Mouse (Mus musculus) mouse trophoblast stem cell (cell line): ENCODE results near the gene Olfr904.
"Not testable (repeated sequence)": the region's sequence is repeated elsewhere in the genome, so short reads cannot be mapped to it uniquely, and the experiment has no call there.

ENCODE experiments used
- in situ Hi-C, 2 experiments: fragments of 300-500 bp; cut with MseI, MboI; formaldehyde crosslinking; loops; 2 replicates in 1 of 2; 3 replicates in 1 of 2; pipeline ENCODE4 v1.15.1; 2025

Gene Olfr904

GRCm38 (mm10) chr9:38462844-38463243, at the start of gene Olfr904:
TSS of gene Olfr904 (plus strand) at chr9:38463144.
- in situ Hi-C loops = no loop called here

DNA sequence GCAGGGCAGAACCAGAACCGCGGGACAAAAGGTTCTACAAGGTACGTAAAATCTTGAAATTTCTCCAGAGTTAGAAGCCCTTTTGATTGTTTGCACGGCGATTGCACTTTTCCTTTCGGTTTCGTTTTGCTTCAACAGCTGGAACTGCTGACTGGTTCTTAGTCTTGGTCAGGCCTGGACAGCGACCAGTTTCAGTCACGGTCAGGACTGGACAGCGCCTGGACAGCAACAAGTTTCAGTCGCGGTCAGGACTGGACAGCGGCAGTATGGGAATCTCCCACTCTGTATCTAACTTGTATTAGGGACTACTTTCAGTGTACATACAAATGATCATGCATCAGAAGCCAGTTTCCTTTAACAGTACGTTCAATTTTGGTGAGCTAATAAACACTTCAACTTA, 49.4 kb upstream of the Olfr904 start:
- in situ Hi-C loops = not testable (repeated sequence)

DNA sequence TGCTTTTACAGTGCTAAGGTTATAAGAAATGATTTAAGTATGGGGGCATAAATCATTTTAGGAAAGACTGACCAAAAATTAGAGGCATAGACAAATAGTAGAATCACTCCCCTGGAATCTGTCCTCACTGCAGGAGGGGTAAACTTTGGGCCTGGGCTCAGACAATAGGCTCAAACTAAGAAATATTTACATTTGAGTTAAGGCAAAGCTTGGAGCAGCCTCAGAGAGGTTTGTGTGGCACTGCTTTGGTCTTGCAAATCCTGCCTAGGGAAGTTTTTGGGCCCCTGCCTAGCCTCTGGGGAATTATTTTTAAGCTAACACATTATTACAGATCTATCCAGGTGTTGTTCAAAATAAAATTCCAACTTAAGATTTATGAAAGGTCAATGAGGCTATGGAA, 39.1 kb upstream of the Olfr904 start:
- in situ Hi-C loops = no loop called here

- in situ Hi-C loops = no loop called here
Measured at GRCm38 (mm10) chr9:38427026-38427425, 35.9 kb upstream of the Olfr904 start.

DNA sequence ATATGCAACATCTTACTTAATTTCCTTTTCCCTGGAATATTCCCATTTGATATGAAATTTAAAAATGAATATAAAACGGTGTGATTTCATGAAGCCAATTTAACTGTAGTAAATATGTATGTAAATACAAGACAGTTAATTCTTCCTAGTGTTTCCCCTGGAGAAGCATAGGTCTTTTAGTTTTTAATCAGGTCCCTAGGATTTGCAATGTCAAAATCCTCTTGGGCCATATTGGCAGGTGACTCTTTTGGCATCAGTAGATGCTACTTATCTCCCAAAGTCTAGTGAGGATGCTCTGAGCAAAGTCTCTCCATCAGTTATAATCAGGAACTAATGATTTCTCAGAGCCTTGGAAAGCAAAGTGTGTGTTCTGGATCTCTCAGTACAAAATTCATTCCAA, 33.8 kb upstream of the Olfr904 start, which contains the start of gene Olfr901:
TSS of gene Olfr901 (plus strand) at position 301 of the 400 bp plus-strand sequence.
- in situ Hi-C loops = no loop called here

DNA sequence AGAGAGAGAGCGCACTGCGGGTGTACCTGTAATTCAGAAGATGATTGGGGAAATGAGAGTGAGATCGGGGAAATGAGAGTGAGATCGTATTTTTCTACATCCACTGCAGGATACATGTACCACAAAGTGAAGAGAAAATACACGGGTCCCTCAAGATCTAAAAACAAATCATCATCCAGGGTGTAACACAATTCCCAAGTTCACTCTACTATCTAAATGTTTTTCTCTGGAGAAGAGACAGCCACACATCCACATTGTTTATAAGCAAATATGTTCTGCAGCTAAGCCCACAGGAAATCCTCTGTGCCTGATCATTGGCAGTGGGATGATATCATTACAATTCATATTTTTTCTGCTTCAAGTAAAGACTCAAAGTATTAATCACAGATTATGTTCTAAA, 15.6 kb upstream of the Olfr904 start, which contains the start of gene Olfr902:
TSS of gene Olfr902 (plus strand) at position 301 of the 400 bp plus-strand sequence.
- in situ Hi-C loops = no loop called here

- in situ Hi-C loops = no loop called here
Measured at GRCm38 (mm10) chr9:38470807-38471206, 7.9 kb downstream of the Olfr904 start, which contains the start of gene Olfr905. TSS of gene Olfr905 (plus strand) at chr9:38471107.

- in situ Hi-C loops = no loop called here
Measured at GRCm38 (mm10) chr9:38486785-38487184, 23.8 kb downstream of the Olfr904 start, which contains the start of gene Olfr906. TSS of gene Olfr906 (plus strand) at chr9:38487085.

DNA sequence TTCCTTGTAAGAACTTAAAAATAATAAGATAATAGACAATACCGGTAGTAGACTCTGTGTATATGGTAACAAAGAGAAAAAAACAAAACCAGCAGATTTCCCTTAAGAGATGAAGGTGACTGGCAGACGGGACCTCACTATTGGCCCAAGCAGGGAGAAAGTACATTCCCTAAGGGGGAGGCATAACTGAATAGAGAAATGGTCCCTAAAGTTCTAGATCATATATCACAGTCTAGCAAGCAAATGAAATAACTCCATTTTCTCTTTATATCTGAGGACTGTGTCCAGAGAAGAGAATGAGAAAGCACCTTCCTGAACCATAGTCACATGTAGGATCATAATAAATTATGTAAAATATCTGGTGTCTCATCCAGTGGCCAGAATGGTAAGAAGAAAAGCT, 32.6 kb downstream of the Olfr904 start, which contains the start of gene Olfr907:
TSS of gene Olfr907 (plus strand) at position 301 of the 400 bp plus-strand sequence.
- in situ Hi-C loops = no loop called here

- in situ Hi-C loops = no loop called here
Measured at GRCm38 (mm10) chr9:38512353-38512752, 49.4 kb downstream of the Olfr904 start.
